Mouse (Mus musculus) fibroblast of lung, adult 2 months (primary cell): ENCODE measurements around the gene Rhbdf2.

Experiments
- DNase-seq: peaks from one replicate; pipeline ENCODE4 v3.0.0-alpha.2; 2011; ENCODE audit warnings: low read depth

The Rhbdf2 gene

DNA sequence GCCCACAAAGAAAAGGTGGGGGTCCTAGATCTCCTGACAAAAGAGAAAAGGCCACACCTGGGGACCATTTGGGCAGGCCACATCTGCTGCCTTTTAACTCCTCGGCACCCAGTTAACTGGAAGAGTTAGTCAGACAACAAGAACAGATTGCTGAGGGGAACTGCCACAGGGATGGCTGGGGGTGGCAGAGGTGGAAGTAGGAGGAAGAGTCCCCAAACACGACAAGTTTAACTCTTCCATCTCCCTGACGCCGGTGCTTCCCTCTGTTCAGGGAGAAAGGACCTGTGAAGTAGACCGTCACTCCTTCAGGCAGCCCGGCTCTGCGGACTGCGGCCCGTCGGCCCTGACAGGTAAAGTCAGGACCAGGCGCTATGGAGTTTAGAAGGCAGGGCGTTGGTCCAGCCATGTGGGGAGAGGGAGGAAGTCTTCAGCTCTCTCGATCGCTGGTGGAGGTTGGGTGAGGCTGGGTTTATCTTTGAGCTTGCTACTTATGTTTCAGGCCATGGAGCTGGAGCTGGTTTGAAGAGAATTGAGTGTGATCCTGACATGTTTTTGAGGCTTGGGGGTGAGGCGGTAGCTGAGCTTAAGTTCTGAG, 32.3 kb upstream of the Rhbdf2 start:
- no peak for DNase-seq

DNA sequence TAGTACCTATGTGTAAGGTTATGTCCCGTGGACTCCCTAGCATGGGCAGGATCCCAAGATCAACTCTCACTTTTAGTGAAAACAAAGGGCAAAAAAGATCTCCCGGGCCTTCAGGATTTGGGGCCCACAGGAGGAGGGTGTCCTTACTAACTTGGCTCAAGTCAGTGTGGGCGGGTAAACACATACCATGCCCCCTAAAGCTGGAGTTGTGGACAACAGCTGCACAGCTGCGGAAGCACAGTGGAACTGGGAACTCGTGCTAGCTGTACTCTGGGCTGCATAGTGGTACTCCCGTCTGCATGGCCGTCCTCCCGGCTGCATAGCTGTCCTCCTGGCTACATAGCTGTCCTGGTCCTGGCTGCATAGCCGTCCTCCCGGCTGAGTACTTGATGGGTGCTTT, 31.4 kb upstream of the Rhbdf2 start:
- no peak for DNase-seq

DNA sequence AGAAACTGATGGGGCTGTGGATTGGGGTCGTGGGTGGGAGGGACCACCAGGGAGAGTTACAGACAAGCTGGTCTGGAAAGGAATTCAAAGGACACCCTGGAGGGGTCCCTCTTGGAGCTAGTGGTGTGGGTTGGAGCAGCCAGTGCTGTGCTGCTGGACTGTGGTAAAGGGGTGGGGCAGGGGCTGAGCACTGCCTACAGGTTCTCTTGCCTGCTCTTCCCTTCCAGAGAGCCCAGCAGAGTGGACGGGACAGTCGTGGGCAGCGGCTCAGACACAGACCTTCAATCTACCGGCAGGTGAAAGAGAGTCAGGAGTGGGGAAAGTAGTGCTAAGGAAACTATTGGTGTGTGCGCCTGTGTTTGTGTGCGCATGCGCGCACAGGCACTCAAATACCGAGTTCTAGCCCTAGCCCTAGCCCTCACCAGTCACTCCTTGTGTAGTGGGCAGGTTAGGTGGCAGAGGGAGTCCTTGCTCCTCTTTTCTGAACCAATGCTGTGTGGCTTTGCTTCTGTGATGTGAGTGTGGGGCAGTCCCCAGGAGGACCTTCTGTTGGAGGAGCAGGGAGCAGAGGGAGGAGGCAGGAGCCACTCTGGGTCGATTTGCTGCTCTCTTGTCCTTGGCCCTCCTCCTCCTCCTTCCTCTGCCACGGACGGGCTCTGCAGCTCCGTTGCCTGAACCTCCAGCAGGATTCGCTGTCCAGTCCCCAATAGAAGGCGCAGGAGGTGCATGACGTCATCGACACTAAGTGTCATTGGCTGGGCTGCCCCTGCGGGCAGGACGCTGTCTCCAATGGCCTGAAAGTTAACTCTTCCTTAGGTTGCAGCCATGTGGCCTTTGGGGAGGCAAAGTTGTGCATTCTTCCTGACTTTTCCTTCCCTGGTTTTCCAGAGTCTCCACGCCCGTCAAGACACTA, 30.7 kb upstream of the Rhbdf2 start:
- peak; percentile 88 for DNase-seq

DNA sequence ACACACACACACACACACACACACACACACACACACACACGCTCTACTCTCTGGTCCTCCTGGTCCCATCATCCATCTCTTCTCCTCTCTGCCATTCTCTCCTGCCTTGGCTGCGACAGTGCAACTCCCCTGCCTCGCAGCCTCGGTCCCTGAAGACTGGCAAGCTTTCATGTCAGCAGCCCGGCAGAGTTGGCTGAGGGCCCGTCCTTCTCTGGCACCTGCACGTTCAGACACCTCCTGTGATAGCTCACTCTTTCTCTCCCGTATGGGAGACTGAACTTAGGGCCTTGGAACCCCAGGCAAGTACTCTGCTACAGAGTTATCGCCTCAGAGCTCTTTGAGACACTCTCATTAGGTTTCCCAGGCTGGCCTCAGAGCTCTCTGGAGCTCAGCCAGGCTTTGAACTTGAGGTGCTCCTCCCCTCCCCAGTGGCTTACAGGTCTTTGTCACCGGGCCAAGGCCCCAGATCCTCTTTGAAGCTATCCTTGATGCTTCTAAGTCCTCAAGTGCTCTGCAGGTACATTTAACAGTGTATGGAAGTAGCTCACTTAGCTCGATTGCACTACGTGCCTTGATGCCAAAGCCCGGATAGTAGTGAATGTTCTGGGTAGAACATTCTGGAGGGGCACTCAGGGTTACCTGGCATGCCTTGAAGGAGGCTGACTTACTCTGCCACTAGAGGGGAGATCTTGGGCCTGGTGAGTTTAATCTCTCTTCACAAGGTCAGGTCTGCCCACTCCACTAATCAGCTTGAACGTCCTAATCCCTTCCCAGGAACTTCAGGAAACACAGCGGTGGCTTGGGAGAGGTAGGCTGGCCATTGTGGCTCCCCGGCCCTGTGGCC, 29.8 kb upstream of the Rhbdf2 start:
- no peak for DNase-seq

DNA sequence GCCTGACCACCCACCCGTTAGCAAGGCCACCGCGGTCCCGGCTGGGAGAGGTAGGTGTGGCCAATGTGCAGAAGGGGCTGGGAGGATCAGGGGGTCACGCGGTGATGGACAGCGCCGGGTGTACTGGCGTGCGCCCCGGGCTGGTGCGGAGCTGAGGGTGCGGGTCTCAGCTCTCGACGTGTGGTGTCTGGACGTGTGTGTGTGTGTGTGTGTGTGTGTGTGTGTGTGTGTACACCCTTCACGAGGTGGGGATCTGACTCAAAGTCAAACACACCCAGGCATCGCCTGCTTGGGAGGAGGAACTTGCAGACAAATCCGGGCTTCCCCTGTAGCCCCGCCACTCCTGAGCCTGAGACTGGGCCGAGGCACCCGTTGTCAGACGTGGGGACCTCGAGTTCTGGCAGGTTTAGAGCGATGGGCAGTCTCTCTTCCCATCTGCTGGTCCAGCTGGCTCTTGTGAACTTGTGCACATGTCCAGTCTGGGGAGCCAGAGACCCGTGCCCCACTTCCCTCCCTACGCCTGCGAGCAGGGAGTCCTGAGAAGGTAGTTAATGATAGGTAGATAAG, 27.5 kb upstream of the Rhbdf2 start, which contains the start of gene Cygb:
Gene Cygb, minus strand, starts transcription at position 59 of the 567 bp plus-strand sequence.
- DNase-seq, result no peak

DNA sequence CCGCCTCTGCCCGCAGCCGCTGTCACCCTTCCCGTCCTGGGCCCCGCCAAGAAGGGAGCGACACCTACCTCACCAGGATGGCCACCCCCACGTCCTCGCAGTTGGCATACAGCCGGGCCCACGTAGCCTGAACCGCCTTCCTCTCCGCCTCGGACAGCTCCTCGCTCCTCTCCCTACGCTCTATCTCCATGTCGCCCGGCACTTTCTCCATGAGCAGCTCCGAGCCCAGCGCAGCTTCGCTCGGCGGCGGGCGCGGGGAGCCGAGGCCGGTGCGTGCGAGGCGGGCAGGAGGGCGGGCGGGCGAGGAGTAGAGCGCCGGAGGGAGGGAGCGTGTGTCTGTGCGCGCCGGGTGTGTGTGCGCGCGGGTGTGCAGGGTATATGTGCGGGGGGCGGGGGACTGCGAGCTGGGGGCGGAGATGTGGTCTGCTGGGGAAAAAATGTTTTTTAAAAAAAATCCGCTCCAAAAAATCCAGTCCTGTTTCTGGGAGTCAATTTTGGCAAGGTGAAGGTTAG, 26.9 kb upstream of the Rhbdf2 start:
- DNase-seq, result no peak

DNA sequence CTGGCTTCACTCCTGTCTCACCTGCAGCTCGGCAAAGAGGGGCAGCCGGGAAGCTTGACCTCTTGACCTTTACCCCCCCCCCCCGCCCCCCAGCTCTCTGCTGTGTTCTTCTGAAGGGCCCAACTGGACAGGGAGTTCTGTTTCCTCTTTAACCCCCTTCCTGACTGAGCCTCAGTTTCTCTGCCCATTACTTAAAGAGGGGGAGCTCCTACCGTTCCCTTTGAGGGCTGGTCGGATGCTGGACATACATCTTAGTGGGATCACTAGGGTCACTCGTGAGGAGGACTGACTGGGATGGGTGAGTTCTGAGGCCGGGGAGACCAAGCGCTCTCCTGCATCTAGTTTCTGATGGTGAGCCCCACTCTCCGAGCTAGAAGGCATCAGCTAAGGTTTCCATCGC, 26.4 kb upstream of the Rhbdf2 start, which contains the start of gene Prcd:
Gene Prcd, plus strand, starts transcription at position 301 of the 400 bp plus-strand sequence.
- no peak for DNase-seq

DNA sequence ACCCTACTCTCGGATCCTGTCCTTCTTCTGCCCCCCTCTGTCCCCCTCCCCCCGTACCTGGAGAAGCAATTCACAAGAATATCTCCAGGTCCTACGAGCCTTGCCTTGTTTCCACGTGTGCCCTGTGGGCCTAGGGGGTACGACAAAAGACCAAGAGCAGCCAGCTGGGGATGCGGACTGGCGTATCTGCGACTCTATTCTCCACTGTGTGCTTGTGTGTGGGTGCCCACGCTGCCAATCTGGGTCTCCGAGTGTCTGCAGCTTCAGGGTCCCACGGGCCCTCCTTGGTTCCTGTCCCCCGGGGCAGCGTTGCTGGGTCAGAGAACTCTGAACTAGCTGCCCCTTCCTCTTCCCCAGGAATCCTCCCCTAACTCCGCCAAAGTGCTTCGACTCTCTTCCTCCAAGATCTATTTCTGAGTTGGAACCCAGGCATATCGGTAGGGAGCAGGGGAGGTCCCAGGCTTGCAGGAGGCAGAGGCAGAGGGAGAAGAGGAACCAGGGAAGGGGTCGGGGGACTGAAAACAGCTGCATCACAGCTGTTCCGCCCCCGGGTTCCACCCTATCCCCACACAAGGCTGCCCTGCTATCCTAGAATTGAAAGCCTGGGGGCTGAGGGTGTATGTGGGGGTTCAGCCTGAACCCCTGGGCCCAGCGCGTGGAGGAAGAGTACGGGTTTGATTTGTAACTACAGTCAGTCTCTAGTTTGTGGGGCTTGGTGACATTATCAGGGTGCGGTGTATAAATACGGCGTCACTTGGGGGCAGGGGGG, 25.7 kb upstream of the Rhbdf2 start:
- DNase-seq, result no peak

DNA sequence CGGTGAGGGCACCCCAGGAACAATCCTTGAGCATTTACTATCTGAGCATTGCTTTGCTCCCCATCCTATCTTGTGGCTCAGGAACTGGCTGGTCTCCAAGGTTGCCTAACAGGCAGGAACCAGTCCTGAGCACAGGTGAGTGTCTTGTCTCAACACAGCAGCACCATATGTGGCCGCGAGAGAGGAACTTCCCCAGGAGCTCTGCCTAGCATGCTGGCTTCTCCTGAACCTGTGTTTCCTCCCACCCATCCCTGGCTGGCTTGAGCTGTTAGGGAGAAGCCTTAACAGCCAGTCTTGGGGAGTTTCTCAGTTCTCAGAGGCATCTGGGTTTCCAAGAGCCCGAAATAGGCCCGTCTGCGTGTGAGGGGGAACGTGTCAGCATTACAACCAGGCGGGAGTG, 24.5 kb upstream of the Rhbdf2 start:
- DNase-seq, result no peak

DNA sequence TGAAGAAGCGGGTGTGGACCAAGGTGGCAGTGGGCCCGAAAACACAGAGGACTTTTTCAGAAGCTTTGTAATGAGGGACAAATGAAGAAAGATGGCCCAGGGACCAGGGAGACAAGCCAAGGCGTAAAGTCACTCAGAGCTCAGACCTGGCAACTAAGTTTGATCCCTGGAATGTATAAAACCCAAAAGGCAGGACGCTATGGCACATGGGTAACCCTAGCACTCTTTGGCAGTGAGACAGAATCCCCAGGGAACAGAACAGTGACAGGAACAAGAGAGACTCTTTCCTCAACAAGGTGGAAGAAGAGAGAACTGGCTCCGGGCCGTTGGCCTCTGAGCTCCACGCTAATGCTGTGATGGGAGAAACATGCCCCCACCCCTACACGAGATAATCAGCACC, 24.0 kb upstream of the Rhbdf2 start:
- DNase-seq, result no peak

DNA sequence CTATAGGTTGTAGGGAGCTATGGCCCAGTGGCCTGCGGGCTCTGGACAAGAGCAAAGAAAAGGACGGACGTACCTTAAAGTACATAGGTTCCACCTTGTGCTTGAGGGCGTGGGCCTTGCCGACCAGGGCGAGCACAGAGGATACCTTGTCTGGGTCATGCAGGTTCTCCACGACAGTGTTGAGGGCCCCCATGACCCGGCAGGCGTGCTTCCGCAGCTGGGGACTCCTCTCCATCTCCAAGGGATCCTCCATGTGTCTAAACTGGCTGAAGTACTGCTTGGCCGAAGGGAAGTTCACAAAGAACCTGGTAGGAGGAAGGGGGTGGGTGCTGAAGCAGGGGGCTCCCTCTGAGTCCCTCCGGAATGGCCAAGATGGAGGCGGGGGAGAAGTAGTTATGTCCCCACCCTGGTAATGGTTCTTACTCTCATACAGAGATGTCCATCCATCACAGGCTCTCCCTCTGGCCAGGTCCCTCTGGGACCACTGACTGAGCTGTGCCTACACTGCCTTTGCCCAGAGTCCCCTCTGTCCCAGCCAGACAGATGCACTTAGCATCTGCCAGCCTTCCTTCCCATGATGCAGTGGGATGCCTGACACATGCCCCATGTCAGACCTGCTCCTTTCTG, 23.0 kb upstream of the Rhbdf2 start:
- no peak for DNase-seq

DNA sequence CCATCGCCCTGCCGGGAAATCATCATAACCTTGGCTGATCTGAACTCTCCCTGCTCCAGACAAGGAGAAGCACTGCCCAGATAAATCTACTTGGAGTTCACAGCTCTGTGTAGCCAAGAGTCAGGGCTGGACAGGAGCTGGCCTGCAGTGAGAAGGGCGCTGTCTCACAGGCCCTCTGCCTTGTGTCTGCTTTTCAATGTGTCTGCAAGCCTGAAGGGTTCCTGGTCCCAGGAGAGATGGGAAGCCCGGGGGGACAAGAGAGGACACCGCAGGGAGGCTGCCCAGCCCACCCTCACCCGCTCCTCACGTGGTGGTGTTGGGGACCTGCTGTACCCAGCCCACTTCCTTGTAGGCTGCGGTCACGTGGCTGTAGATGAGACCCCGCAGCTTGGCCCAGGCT, 22.2 kb upstream of the Rhbdf2 start:
- DNase-seq, result no peak

DNA sequence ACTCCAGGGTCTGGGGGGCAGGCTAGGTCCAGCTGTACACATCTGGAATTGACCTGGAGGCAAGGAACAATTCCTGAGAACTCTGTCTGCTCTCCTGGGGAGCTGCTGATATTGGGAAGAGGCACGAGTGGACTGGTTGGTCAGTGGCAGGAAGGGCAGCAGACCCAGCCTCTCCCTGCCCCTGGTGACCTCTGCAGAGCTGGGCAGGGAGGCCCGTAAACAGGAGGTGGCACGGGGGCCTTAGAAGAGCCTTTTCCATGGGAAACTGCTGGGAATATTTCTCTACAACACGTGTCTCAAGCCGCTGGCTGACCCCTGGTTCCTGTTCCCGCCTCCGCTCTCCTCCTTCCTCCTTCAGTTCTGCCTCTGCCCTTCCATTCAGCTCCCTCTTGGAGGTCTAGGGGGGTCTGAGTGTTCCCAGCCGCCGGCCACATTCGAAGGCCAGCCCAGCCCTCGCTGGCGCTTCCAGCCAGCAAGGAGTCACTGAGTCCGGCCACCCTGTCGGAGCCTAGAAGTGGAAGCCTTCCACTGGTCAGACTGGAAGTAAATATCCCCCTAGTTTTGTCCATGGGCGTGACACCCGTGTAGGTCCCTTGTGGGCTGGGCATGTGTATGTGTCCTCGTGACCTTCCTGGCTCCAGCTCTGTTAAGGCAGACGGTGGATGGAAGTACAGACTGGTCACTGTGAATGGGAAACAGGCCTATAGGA, 21.5 kb upstream of the Rhbdf2 start:
- DNase-seq, result no peak

DNA sequence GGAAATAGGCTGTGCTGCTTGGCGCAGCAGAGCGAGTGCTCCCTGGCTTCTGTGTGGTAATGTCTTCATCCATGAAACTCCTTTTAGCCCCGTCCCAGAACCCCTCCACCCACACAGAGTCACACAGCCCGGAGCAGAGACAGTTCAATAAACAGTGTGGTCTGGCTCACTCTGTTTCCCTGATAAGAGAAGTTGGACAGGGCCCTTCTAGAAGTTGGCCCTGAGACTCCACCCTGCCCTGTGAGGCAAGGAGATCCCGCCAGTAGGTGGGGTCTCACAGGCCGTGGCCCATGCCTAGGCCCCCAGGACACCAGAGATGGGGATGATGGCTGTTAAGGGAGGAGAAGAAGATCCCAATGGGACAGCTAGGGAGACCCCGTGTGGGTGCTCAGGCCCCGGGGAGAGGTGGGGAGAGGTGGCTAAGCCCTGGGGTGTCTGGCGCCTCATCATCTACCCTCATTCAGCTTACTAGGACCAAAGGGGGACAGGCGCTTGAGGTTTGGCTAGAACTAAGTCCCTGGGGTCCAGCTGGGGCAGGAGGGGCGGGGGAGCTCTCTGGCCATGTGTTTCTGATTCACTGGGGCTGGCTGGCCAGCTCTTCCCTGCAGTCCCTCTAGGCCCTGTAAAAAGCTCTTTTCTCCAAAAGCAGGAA, 20.6 kb upstream of the Rhbdf2 start:
- no peak for DNase-seq

DNA sequence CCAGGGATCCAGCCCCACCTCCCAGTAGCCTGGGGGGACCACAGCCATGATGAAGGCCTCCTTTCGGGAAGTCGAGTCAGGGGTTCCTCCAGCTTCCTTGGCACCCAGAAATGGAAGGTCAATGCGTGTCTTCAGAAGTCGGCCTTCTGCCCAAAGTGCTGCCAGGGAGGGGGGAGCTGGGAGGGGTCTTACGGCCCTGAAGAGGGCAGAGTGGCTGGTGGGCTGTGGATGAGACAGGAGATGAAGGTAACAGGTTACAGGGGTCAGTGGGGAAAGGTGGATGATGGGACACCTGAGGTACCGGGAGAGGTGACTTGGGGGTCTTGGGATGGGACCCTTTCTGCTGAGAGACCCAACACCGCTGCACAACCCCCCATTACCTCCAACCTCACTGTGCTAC, 20.0 kb upstream of the Rhbdf2 start:
- DNase-seq, result no peak

DNA sequence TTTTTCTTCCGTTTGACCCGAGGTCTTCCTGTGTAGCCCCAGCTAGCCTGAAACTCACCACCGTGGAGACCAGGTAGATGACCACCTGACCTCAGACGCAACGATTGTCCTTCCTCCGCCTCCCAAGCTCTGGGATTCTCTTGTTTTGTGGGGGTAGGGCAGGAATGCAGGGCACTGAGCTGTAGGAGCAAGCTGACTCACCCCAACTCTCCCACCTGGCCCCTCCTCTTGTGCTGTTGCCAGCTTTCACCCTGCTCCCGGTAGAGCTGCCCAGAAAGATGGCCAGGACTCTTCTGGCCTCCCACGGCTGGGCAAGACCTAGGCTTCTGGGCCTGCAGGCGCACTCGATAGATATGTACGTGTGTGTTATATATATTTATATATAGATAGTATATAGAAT, 19.3 kb upstream of the Rhbdf2 start:
- DNase-seq, result no peak

DNA sequence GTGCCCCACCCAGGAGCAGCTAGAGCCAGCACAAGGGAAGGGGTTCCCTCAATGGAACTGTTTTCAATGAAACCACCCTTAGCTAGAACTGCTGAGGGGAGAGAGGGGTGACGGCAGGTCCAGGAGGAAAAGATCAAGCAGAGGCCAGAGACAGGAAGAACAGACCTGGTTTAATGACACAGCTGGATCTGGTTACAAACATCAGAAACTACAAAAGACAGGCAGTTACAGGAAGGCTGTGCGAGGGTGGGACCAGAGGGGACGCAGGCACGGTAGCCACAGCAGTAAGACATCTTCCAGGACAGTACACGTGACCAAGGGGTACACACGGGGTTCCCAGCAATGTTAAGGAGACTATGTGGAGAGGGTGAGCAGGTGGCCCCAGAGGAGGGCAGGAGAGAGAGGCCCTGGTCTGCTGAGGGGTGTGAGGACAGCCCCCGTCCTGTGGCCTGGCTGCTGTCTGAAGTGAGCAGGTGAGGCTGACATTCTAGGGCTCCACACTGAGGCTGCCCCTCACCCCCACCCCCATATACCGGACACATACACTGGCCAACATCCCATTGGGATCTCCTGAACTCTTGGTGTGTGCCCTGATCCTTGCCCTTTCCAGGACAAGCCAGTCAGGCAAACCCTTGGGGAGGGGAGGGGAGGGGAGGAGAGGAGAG, 18.8 kb upstream of the Rhbdf2 start:
- no peak for DNase-seq

DNA sequence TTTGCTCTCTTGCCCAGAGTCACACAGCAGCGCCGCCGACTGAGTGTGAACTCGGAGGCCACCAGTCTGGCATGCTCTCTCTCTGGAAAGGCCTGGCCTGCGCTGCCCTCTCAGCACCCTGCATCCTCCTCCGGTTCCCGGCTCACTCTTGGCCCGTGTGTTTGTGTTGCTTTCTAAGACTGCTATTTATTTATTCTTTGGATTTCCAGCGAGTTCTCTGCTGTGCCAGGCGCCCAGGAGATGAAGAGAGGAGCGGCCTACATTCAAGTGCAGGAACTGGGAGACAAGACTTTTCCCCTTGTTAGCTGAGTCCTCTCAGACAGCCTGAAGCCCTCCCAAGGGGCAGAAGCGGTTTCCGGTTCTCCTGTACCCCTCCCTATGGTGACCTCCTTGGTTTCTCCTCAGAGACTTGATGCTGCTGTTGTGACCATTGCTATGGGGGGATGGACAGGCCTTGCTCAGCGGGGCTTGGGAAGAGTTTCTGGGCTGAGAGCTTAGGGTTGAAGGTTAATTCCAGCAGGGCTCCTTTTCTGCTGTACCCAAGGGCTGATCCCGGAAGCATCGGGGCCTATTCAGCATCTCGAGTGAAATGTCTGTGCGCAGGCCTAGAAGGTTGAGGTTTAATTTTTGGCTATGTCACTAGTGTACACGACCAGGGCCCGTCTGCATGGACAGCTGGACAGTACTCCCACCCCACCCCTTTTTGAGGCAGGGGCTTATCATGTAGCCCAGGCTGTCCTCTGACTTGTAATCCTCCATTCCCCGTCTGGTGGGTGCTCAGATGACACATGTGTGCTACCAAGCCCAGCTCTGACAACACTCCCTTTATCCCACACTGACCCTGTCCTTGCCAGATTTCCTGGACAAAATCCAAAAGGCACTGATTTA, 17.6 kb upstream of the Rhbdf2 start:
- no peak for DNase-seq
